Mouse (Mus musculus) CH12.LX (cell line): ENCODE data around the gene Smchd1.

Experiments used
- CTCF ChIP-seq, 2 experiments: IDR thresholded peaks in 1 of 2; conservative IDR thresholded peaks in 1 of 2; 2 replicates each; pipeline ENCODE4 v1.5.1; 2011 to 2012; ENCODE audit warnings: low read depth in 2 of 2, low read length in 2 of 2, improper control_type of control experiment in 1 of 2, inconsistent platforms in 1 of 2, mild to moderate bottlenecking in 1 of 2, moderate library complexity in 1 of 2
- POLR2A ChIP-seq: IDR thresholded peaks from 2 replicates; pipeline ENCODE4 v1.6.1; 2011; ENCODE audit warnings: low read depth, mild to moderate bottlenecking, improper control_type of control experiment, low read length
- SIN3A ChIP-seq: IDR thresholded peaks from 2 replicates; pipeline ENCODE4 v1.6.1; 2012; ENCODE audit warnings: low read length, improper control_type of control experiment, inconsistent platforms
- USF1 ChIP-seq: IDR thresholded peaks from 2 replicates; pipeline ENCODE4 v1.6.1; 2014; ENCODE audit warnings: low read depth, mild to moderate bottlenecking, inconsistent platforms, low read length, improper control_type of control experiment
- ZKSCAN1 ChIP-seq: IDR thresholded peaks from 2 replicates; pipeline ENCODE4 v1.6.1; 2012; ENCODE audit warnings: low read depth, inconsistent platforms, low read length, improper control_type of control experiment, borderline replicate concordance

DNA sequence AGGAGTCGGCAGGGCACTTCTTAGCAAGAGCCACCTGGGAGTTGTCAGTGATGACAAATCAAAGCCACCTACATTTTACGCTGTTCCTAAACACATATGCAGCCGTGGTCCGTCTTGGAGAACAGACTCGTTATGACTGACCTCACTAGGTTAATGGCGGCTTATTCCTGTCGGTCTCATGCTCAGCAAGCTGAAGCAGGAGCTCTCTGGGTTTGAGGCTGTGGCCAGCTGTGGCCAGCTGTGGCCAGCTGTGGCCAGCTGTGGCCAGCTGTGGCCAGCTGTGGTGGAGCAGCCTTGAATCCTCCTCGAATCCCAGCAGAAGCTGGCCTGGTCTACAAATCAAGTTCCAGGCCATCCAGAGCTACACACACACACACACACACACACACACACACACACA lies 138.7 kb downstream of the Smchd1 start:
- no peak for TF ChIP-seq POLR2A
- no peak for TF ChIP-seq USF1
- no peak for TF ChIP-seq CTCF (conservative IDR thresholded peaks at IDR 0.05 in 1 of 2, IDR thresholded peaks at IDR 0.05 in 1 of 2; ENCODE audit: low read depth in 2 of 2, low read length in 2 of 2)
- TF ChIP-seq ZKSCAN1 = no peak
- TF ChIP-seq SIN3A = no peak
